Mouse (Mus musculus) kidney, postnatal 0 days (tissue): ENCODE measurements at regions not wholly inside any gene's neighbourhood (a gene's known extent, or its start where the extent isn't known, plus 50 kb on each side); places are given as distances from the start of the nearest gene placed in this dataset.

Experiments used
- ATAC-seq: fragments of 200-750 bp; cut with Nextera tagmentation; replicated peaks from 2 replicates; pipeline ENCODE4 v1.8.0; 2017; ENCODE audit warnings: low read depth, moderate number of reproducible peaks, moderate TSS enrichment, moderate library complexity; ENCODE audit not compliant: low FRiP score
- DNase-seq: peaks from one replicate; pipeline ENCODE4 v3.0.0-alpha.2; 2016; ENCODE audit warnings: low spot score
- H3K27ac ChIP-seq: fragments of 300-500 bp; sonication (generic); 2 replicates; pipeline ENCODE4 v1.5.1; 2014; ENCODE audit warnings: mild to moderate bottlenecking
- H3K27me3 ChIP-seq: fragments of 300-500 bp; sonication (generic); 2 replicates; pipeline ENCODE4 v1.6.1; 2014; ENCODE audit warnings: low read length, mixed read lengths; ENCODE audit not compliant: insufficient read depth
- H3K36me3 ChIP-seq: fragments of 300-500 bp; sonication (generic); 2 replicates; pipeline ENCODE4 v1.6.1; 2014; ENCODE audit warnings: low read length, mixed read lengths; ENCODE audit not compliant: insufficient read depth
- H3K4me1 ChIP-seq: fragments of 300-500 bp; sonication (generic); replicated peaks from 2 replicates; pipeline ENCODE4 v1.6.1; 2014; ENCODE audit warnings: antibody characterized with exemption, low read length, mixed read lengths; ENCODE audit not compliant: insufficient read depth
- H3K4me2 ChIP-seq: fragments of 300-500 bp; sonication (generic); 2 replicates; pipeline ENCODE4 v1.6.1; 2014; ENCODE audit warnings: mild to moderate bottlenecking, low read length, moderate library complexity, mixed read lengths
- H3K4me3 ChIP-seq: fragments of 300-500 bp; sonication (generic); replicated peaks from 2 replicates; pipeline ENCODE4 v1.5.1; 2014; ENCODE audit warnings: low read depth, low read length
- H3K9ac ChIP-seq: fragments of 300-500 bp; sonication (generic); 2 replicates; pipeline ENCODE4 v1.6.1; 2014; ENCODE audit warnings: low read depth, low read length
- H3K9me3 ChIP-seq: fragments of 300-500 bp; sonication (generic); replicated peaks from 2 replicates; pipeline ENCODE4 v1.6.1; 2016; ENCODE audit warnings: low read length, inconsistent platforms, mixed read lengths
- CTCF ChIP-seq: IDR thresholded peaks from 2 replicates; pipeline ENCODE4 v1.5.1; 2016; ENCODE audit warnings: antibody characterized with exemption, low read depth, mild to moderate bottlenecking, moderate library complexity
- WGBS: fragments of 180-500 bp; shearing (Covaris S2); extraction: QIAGEN DNeasy Blood & Tissue Kit; methylation state at CpG from one replicate; pipeline ENCODE4 v1.1.7; 2014; 5-methylcytosine and 5-hydroxymethylcytosine counted together

- Histone ChIP-seq H3K27me3 (no peaks in the 10 kb centered on the region), H3K4me2 (no peak overlapping the region), H3K4me1 (no peaks in the 10 kb centered on the region), H3K4me3 (no peak overlapping the region), H3K36me3 (no peaks in the 10 kb centered on the region), H3K9me3 (no peaks in the 10 kb centered on the region), H3K27ac (no peak overlapping the region), H3K9ac (no peak overlapping the region)
- TF ChIP-seq CTCF: no peak
- DNase-seq (peak; percentile 47), ATAC-seq (no peak)
- WGBS: 15% methylated on average over 4 of the region's 4 CpGs
Measured at GRCm38 (mm10) chr17:74931540-74931939, 73.8 kb upstream of the Ltbp1 start.

- no peak for ATAC-seq
Measured at GRCm38 (mm10) chr17:74941393-74941792, 64.0 kb upstream of the Ltbp1 start.

DNA sequence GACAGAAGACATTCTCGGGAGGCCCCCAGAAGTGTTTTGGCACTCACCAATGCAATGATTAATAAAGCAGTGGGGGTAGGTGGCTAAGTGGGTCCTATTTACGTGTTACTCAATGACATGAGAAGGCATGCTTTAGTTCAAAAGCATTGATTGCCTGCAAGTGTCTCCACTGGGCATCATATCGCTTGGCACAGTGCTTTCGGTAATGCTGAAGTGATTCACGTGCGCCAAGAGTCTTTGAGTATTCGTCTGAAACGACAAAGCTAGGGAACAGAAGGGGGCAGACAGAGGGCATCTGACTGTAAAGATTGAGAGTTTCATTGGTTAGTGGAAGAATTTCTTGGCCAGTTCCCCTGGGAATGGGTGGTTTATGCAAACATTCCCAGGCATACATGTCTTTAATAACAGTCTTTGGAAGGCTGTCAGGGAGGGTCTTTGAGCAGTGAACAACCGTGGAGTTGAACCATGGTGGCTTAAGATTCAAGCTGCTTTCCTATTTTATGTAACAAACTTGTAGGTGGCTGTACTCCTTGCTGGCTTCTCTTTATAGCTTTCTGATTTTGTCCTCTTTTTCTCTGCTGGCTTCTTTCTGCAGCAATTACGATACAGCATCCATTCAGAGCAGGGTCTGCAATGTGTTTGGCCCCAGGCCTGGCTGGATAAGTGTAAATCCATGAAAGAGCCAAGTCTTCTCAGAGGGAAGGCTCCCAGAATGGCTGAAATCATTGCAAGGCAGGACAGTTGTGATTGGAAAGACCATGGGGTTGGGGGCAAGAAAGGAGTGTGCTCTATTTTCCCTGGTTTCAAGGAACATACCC is 62.2 kb upstream of the Ltbp1 start:
- Histone ChIP-seq H3K9me3 (no peaks in the 10 kb centered on the region), H3K27me3 (no peaks in the 10 kb centered on the region), H3K4me2 (no peak overlapping the region), H3K27ac (no peak overlapping the region), H3K4me3 (no peak overlapping the region), H3K9ac (no peak overlapping the region), H3K36me3 (no peaks in the 10 kb centered on the region), H3K4me1 (no peaks in the 10 kb centered on the region)
- ATAC-seq (no peak), DNase-seq (no peak)
- no peak for TF ChIP-seq CTCF
- 73% methylated on average over 10 of the region's 10 CpGs for WGBS

More at GRCm38 (mm10) chr17:74941393-74941792, 64.0 kb upstream of the Ltbp1 start:
- H3K36me3 ChIP-seq: no peaks in the 10 kb centered on the region
- WGBS: 83% methylated on average over 6 of the region's 6 CpGs
- H3K9ac ChIP-seq: no peak overlapping the region
- no peak overlapping the region for H3K4me3 ChIP-seq
- TF ChIP-seq CTCF: no peak
- H3K4me2 ChIP-seq: no peak overlapping the region
- H3K27ac ChIP-seq: no peak overlapping the region
- H3K9me3 ChIP-seq: no peaks in the 10 kb centered on the region
- H3K4me1 ChIP-seq: no peaks in the 10 kb centered on the region
- no peaks in the 10 kb centered on the region for H3K27me3 ChIP-seq
- no peak for DNase-seq

DNA sequence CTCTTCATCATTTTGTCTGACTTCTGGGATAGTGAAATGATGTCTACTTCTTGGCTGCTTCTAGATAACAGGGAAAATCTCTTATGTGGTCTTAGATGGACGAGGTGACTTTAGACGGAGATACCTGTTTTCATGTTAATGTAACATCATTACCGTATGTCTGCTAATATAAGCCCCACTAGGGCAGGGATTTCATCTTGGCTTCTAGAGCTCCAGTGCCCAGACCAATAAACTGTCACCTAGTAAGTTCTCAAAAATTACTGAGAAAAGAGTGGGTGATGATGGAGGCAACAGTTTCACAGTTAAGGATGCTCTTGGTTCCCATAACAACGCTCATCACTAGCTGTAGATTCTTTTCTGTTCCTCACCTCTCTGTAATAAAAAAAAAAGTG is 61.6 kb upstream of the Ltbp1 start:
- H3K4me2 ChIP-seq: no peak overlapping the region
- 39% methylated on average over 4 of the region's 4 CpGs for WGBS
- no peak overlapping the region for H3K4me3 ChIP-seq
- no peak overlapping the region for H3K9ac ChIP-seq
- H3K9me3 ChIP-seq: no peaks in the 10 kb centered on the region
- no peaks in the 10 kb centered on the region for H3K36me3 ChIP-seq
- DNase-seq (no peak), ATAC-seq (no peak)
- H3K27me3 ChIP-seq: no peaks in the 10 kb centered on the region
- no peaks in the 10 kb centered on the region for H3K4me1 ChIP-seq
- no peak overlapping the region for H3K27ac ChIP-seq
- no peak for TF ChIP-seq CTCF

GRCm38 (mm10) chr17:74945149-74945548 is 60.2 kb upstream of the Ltbp1 start:
- Histone ChIP-seq H3K36me3 (no peaks in the 10 kb centered on the region), H3K27me3 (no peaks in the 10 kb centered on the region), H3K4me3 (no peak overlapping the region), H3K27ac (no peak overlapping the region), H3K4me1 (no peaks in the 10 kb centered on the region), H3K9ac (no peak overlapping the region), H3K9me3 (no peaks in the 10 kb centered on the region), H3K4me2 (no peak overlapping the region)
- no peak for DNase-seq
- TF ChIP-seq CTCF: no peak
- WGBS: 88% methylated on average over 6 of the region's 6 CpGs
- no peak for ATAC-seq

GRCm38 (mm10) chr17:74948476-74948875 is 56.9 kb upstream of the Ltbp1 start:
- H3K4me1 ChIP-seq: no peaks in the 10 kb centered on the region
- H3K4me2 ChIP-seq: no peak overlapping the region
- no peaks in the 10 kb centered on the region for H3K27me3 ChIP-seq
- H3K4me3 ChIP-seq: no peak overlapping the region
- no peak overlapping the region for H3K9ac ChIP-seq
- H3K36me3 ChIP-seq: no peaks in the 10 kb centered on the region
- TF ChIP-seq CTCF: no peak
- H3K9me3 ChIP-seq: no peaks in the 10 kb centered on the region
- no peak overlapping the region for H3K27ac ChIP-seq
- ATAC-seq (no peak), DNase-seq (no peak)
- 65% methylated on average over 3 of the region's 3 CpGs for WGBS

- H3K36me3 ChIP-seq: no peaks in the 10 kb centered on the region
- DNase-seq: no peak
- 97% methylated on average over 2 of the region's 2 CpGs for WGBS
Measured at GRCm38 (mm10) chr17:74950316-74950715, 55.1 kb upstream of the Ltbp1 start.

More at GRCm38 (mm10) chr17:74950316-74950715, 55.1 kb upstream of the Ltbp1 start:
- Histone ChIP-seq H3K27me3 (no peaks in the 10 kb centered on the region), H3K4me3 (no peak overlapping the region), H3K4me1 (no peaks in the 10 kb centered on the region), H3K9ac (no peak overlapping the region), H3K27ac (no peak overlapping the region), H3K4me2 (no peak overlapping the region), H3K9me3 (no peaks in the 10 kb centered on the region)
- ATAC-seq: no peak
- TF ChIP-seq CTCF: no peak
